10 mouse cellular contexts compared by ENCODE assay signal in genomic region chr8:72756771-72757390, GRCm38 (mm10). TPM values are rescaled to one million over a fixed set of nuclear protein-coding genes. Genes with fewer than 3 reads are reported as not detected.
DNase-seq lines count a peak whose midpoint lies in the region; ATAC-seq and TF ChIP-seq lines count a peak whose summit lies in the region.
"Had no signal": no experiment of that assay in that cellular context is flagged by ENCODE, and none has a peak within 500 bp of the region (broad histone marks: within the 10 kb centered on the region; RNA-seq: fewer than 3 reads in every experiment).

No protein-coding gene starts in this region.

- 97% methylated on average over 35 of the region's 35 CpGs for WGBS in lung, adult 2 months

- no peak for TF ChIP-seq CTCF in lung, adult 2 months (IDR thresholded peaks at IDR 0.05; ENCODE audit: insufficient read depth, low read length)

- ATAC-seq in frontal cortex, adult (ENCODE audit: low TSS enrichment), result no peak
- ATAC-seq: hindbrain, postnatal 0 days had no signal

- DNase-seq in frontal cortex, postnatal 14 days (ENCODE audit: low spot score in 2 of 2), result peak; percentile 3 to 4
- peak; percentile 2 for DNase-seq in lung, adult 2 months
- no peak for DNase-seq in lung, postnatal 25 days (ENCODE audit: low spot score)
- DNase-seq in thymus, postnatal 4 days, result peak; percentile 16
- DNase-seq in thymus, adult 18-20 months, result no peak
- DNase-seq in testis, postnatal 10 days (ENCODE audit: low spot score), result peak; percentile 38
- no peak for DNase-seq in retina, postnatal 1 day
- DNase-seq: lung, embryonic 14.5 days had no signal

- TF ChIP-seq POLR2A in lung, adult 2 months (IDR thresholded peaks at IDR 0.05; ENCODE audit: borderline replicate concordance, extremely low read depth, low read depth, low read length), result no peak

- H3K4me1 ChIP-seq in lung, adult 2 months (ENCODE audit: control insufficient read depth, insufficient read depth, low read length), result peaks cover 6% of the 10 kb centered on the region

- no peak overlapping the region for H3K4me3 ChIP-seq in lung, adult 2 months (replicated peaks; ENCODE audit: extremely low read depth, low read depth, low read length)

RNA-seq across cellular contexts. Expression of gene F2rl3, which starts 4.8 kb away (rescaled TPM):
- polyA plus RNA-seq in lung, adult 2 months (2012; rRNA removed), result 1.9 and 2.1 TPM in 2 replicates

RNA-seq across cellular contexts. Expression of gene Sin3b, which starts 33.8 kb away (rescaled TPM):
- 89.9 and 108 TPM in 2 replicates for polyA plus RNA-seq in lung, adult 2 months (2012; rRNA removed)

Comparison
In these comparisons a context has a peak if more than half of its experiments do, and no peak if none do; other contexts are left out.
1. DNase-seq: peak in frontal cortex, postnatal 14 days (2 of 2), lung, adult 2 months (single experiment), thymus, postnatal 4 days (single experiment) and testis, postnatal 10 days (single experiment); none in lung, postnatal 25 days (single experiment), thymus, adult 18-20 months (0 of 2) and retina, postnatal 1 day (single experiment).